Mouse (Mus musculus) brain, embryonic 14.5 days (tissue): ENCODE data around the gene Gng2. TPM values are rescaled to one million over a fixed set of nuclear protein-coding genes. Genes with fewer than 3 reads are reported as not detected.
A peak's percentile ranks its signal among the peaks of the same experiment; 100 is the strongest.

Experiments
- DNase-seq: peaks from one replicate; pipeline ENCODE4 v3.0.0-alpha.2; 2011; ENCODE audit warnings: low read depth
- CTCF ChIP-seq: fragments of 200-500 bp; IDR thresholded peaks from 2 replicates; pipeline ENCODE4 v1.5.1; 2012; ENCODE audit warnings: inconsistent platforms, mild to moderate bottlenecking, moderate library complexity, borderline replicate concordance; ENCODE audit not compliant: insufficient read depth, insufficient read length; ENCODE audit errors: extremely low read depth
- POLR2A ChIP-seq: fragments of 200-500 bp; IDR thresholded peaks from 2 replicates; pipeline ENCODE4 v1.6.1; 2012; ENCODE audit warnings: mild to moderate bottlenecking, inconsistent platforms, borderline replicate concordance; ENCODE audit not compliant: poor library complexity, insufficient read depth, insufficient read length, severe bottlenecking; ENCODE audit errors: extremely low read depth
- polyA plus RNA-seq: library from polyadenylated mRNA; depleted of rRNA; stranded (reverse); fragments of >200 nt; gene quantifications from 2 replicates; pipeline ENCODE4 v1.2.3, GENCODE M21; 2012

Gene Gng2
- polyA plus RNA-seq, 1 experiment = 363 TPM

GRCm38 (mm10) chr14:19991861-19992260 is 14.4 kb upstream of the Gng2 start:
- TF ChIP-seq CTCF = no peak
- peak; percentile 61 for DNase-seq

- DNase-seq = no peak
- TF ChIP-seq POLR2A (no peak), CTCF (no peak)
Measured at GRCm38 (mm10) chr14:19990436-19990993, 13.1 kb upstream of the Gng2 start.

GRCm38 (mm10) chr14:19988410-19988809 is 11.0 kb upstream of the Gng2 start:
- DNase-seq = no peak
- no peak for TF ChIP-seq POLR2A
- no peak for TF ChIP-seq CTCF

- TF ChIP-seq POLR2A = no peak
- TF ChIP-seq CTCF = no peak
- DNase-seq = no peak
Measured at GRCm38 (mm10) chr14:19987358-19987834, 10.0 kb upstream of the Gng2 start.

- TF ChIP-seq CTCF (no peak), POLR2A (0 out of 2 replicates have a peak, but pooled peaks have one; percentile 4)
Measured at GRCm38 (mm10) chr14:19986614-19987357, 9.4 kb upstream of the Gng2 start.

GRCm38 (mm10) chr14:19985912-19986613 is 8.6 kb upstream of the Gng2 start:
- no peak for TF ChIP-seq CTCF
- TF ChIP-seq POLR2A = no peak
- no peak for DNase-seq

More at GRCm38 (mm10) chr14:19986614-19987357, 9.4 kb upstream of the Gng2 start:
- DNase-seq = peak; percentile 98

- TF ChIP-seq POLR2A = no peak
- no peak for TF ChIP-seq CTCF
- DNase-seq = peak; percentile 79
Measured at GRCm38 (mm10) chr14:19985107-19985911, 7.9 kb upstream of the Gng2 start.

- peak; percentile 32; the same call in 1 of the 2 replicates for TF ChIP-seq CTCF
- peak; percentile 60; the same call in 1 of the 2 replicates for TF ChIP-seq POLR2A
- DNase-seq = peak; percentile 96
Measured at GRCm38 (mm10) chr14:19976421-19977270, 781 bp downstream of the Gng2 start.

- peak; percentile 89 for DNase-seq
- TF ChIP-seq CTCF (no peak), POLR2A (no peak; the same call in 1 of the 2 replicates)
Measured at GRCm38 (mm10) chr14:19974978-19975493, 2.4 kb downstream of the Gng2 start.

- no peak for TF ChIP-seq POLR2A
- TF ChIP-seq CTCF = no peak
- DNase-seq = peak; percentile 67
Measured at GRCm38 (mm10) chr14:19974429-19974828, 3.0 kb downstream of the Gng2 start.
